In the genomic region with DNA sequence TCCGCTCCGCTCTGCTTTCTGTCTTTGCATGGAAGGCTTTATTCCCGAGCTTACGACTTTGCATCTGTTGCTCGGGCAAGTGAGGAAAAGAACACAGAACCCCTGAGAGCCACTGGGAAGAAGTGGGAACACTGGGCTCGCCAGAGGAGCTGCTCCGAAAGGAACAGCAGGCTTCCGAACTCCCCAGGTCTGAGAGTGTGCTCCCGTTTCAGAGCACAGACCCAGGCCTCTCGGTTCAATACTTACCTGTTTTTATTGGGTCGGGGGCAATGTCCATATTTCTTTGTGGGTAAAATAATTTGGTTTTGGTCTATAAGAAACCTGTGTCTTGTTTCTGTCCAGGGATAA, we compare ENCODE assay signal across 12 mouse cellular contexts.
DNase-seq lines count a peak whose midpoint lies in the region; ATAC-seq and TF ChIP-seq lines count a peak whose summit lies in the region.
"Had no signal": no experiment of that assay in that cellular context is flagged by ENCODE, and none has a peak within 500 bp of the region (broad histone marks: within the 10 kb centered on the region; RNA-seq: fewer than 3 reads in every experiment).

No protein-coding gene starts in this region.

- no peak for TF ChIP-seq CTCF in hindbrain, postnatal 0 days (IDR thresholded peaks at IDR 0.05; ENCODE audit: low read depth)

- WGBS in heart, embryonic 12.5 days, result 38% methylated on average over 11 of the region's 11 CpGs
- WGBS in forebrain, embryonic 11.5 days, result 6% methylated on average over 11 of the region's 11 CpGs
- 18% methylated on average over 11 of the region's 11 CpGs for WGBS in hindbrain, postnatal 0 days
- WGBS in neural tube, embryonic 12.5 days, result 25% methylated on average over 11 of the region's 11 CpGs

- H3K36me3 ChIP-seq in heart, embryonic 12.5 days, result no peaks in the 10 kb centered on the region
- no peaks in the 10 kb centered on the region for H3K36me3 ChIP-seq in forebrain, embryonic 11.5 days (ENCODE audit: control insufficient read depth, insufficient read depth, low read length)
- H3K36me3 ChIP-seq in hindbrain, postnatal 0 days (ENCODE audit: insufficient read depth, low read length), result no peaks in the 10 kb centered on the region
- no peaks in the 10 kb centered on the region for H3K36me3 ChIP-seq in neural tube, embryonic 12.5 days

- DNase-seq in heart, postnatal 25 days (ENCODE audit: low spot score), result no peak
- DNase-seq in forebrain, embryonic 11.5 days (ENCODE audit: low spot score), result no peak
- DNase-seq in hindbrain, postnatal 0 days (ENCODE audit: low spot score), result no peak
- no peak for DNase-seq in left cerebral cortex, adult 18-20 months (ENCODE audit: low spot score in 2 of 2)
- no peak for DNase-seq in testis, postnatal 10 days (ENCODE audit: low spot score)
- DNase-seq in T-cell, adult 2 months (ENCODE audit: low spot score), result no peak
- DNase-seq: left cerebral cortex, postnatal 4 days; spleen, adult 18-20 months; thymus, postnatal 25 days had no signal

- H3K4me2 ChIP-seq in heart, embryonic 12.5 days, result peak overlapping the region; percentile 34
- H3K4me2 ChIP-seq in forebrain, embryonic 11.5 days (ENCODE audit: low read depth, low read length, severe bottlenecking), result peak overlapping the region; percentile 35
- H3K4me2 ChIP-seq in hindbrain, postnatal 0 days (ENCODE audit: low read depth, low read length), result peak overlapping the region; percentile 39
- H3K4me2 ChIP-seq in neural tube, embryonic 12.5 days (replicated peaks), result peak overlapping the region; percentile 24; the same call in 1 of the 2 replicates

- no peak for ATAC-seq in heart, embryonic 12.5 days (ENCODE audit: insufficient number of reproducible peaks, low FRiP score)
- ATAC-seq in forebrain, embryonic 11.5 days (replicated peaks; ENCODE audit: low FRiP score), result no peak
- no peak for ATAC-seq in hindbrain, postnatal 0 days
- ATAC-seq in neural tube, embryonic 12.5 days (ENCODE audit: low FRiP score, low read depth), result no peak

- H3K27me3 ChIP-seq in heart, embryonic 12.5 days (replicated peaks), result no peaks in the 10 kb centered on the region
- no peaks in the 10 kb centered on the region for H3K27me3 ChIP-seq in forebrain, embryonic 11.5 days (ENCODE audit: control insufficient read depth, insufficient read depth, low read length)
- H3K27me3 ChIP-seq in hindbrain, postnatal 0 days (ENCODE audit: insufficient read depth, low read length), result no peaks in the 10 kb centered on the region
- H3K27me3 ChIP-seq in neural tube, embryonic 12.5 days (replicated peaks), result no peaks in the 10 kb centered on the region

- no peak overlapping the region for H3K4me3 ChIP-seq in heart, embryonic 12.5 days
- no peak overlapping the region for H3K4me3 ChIP-seq in forebrain, embryonic 11.5 days (ENCODE audit: low read depth, low read length)
- H3K4me3 ChIP-seq in hindbrain, postnatal 0 days (ENCODE audit: low read length), result no peak overlapping the region
- no peak overlapping the region for H3K4me3 ChIP-seq in neural tube, embryonic 12.5 days

- no peak overlapping the region for H3K27ac ChIP-seq in heart, embryonic 12.5 days (ENCODE audit: poor library complexity, severe bottlenecking)
- H3K27ac ChIP-seq in forebrain, embryonic 11.5 days (ENCODE audit: low read depth, low read length), result peak overlapping the region; percentile 51; the same call in 1 of the 2 replicates
- no peak overlapping the region for H3K27ac ChIP-seq in hindbrain, postnatal 0 days
- no peak overlapping the region for H3K27ac ChIP-seq in neural tube, embryonic 12.5 days
- H3K27ac ChIP-seq: macrophage had no signal

- no peaks in the 10 kb centered on the region for H3K9me3 ChIP-seq in heart, embryonic 12.5 days (replicated peaks)
- no peaks in the 10 kb centered on the region for H3K9me3 ChIP-seq in forebrain, embryonic 11.5 days (ENCODE audit: control insufficient read depth, low read length)
- H3K9me3 ChIP-seq in hindbrain, postnatal 0 days (ENCODE audit: low read length), result no peaks in the 10 kb centered on the region
- no peaks in the 10 kb centered on the region for H3K9me3 ChIP-seq in neural tube, embryonic 12.5 days

- intact Hi-C loops in heart, postnatal 25 days (cut with DNase I), result no loop called here

- no peaks in the 10 kb centered on the region for H3K4me1 ChIP-seq in heart, embryonic 12.5 days (replicated peaks)
- peaks cover 8% of the 10 kb centered on the region for H3K4me1 ChIP-seq in forebrain, embryonic 11.5 days (replicated peaks; ENCODE audit: control insufficient read depth, insufficient read depth, low read length)
- H3K4me1 ChIP-seq in hindbrain, postnatal 0 days (ENCODE audit: insufficient read depth, low read length), result 0 out of 2 replicates have a peak, but pooled peaks cover 3% of the 10 kb centered on the region
- peaks cover 5% of the 10 kb centered on the region; the same call in 1 of the 2 replicates for H3K4me1 ChIP-seq in neural tube, embryonic 12.5 days

- no peak overlapping the region for H3K9ac ChIP-seq in heart, embryonic 12.5 days
- H3K9ac ChIP-seq in forebrain, embryonic 11.5 days (ENCODE audit: low read length), result peak overlapping the region; percentile 47
- no peak overlapping the region for H3K9ac ChIP-seq in hindbrain, postnatal 0 days (replicated peaks; ENCODE audit: low read length)
- H3K9ac ChIP-seq in neural tube, embryonic 12.5 days, result no peak overlapping the region
